Mouse (Mus musculus) thymus, adult 2 months (tissue): ENCODE data around the gene Npy1r.

ENCODE experiments used
- CTCF ChIP-seq: fragments of 200-500 bp; IDR thresholded peaks from 2 replicates; pipeline ENCODE4 v1.5.1; 2012; ENCODE audit warnings: mild to moderate bottlenecking, control low read depth, low read length, moderate library complexity, borderline replicate concordance; ENCODE audit not compliant: control insufficient read depth, poor library complexity, insufficient read depth; ENCODE audit errors: extremely low read depth
- POLR2A ChIP-seq: fragments of 200-500 bp; IDR thresholded peaks from 2 replicates; pipeline ENCODE4 v1.6.1; 2012; ENCODE audit warnings: mild to moderate bottlenecking, low read length, control low read depth, moderate library complexity; ENCODE audit not compliant: control insufficient read depth, poor library complexity, insufficient read depth; ENCODE audit errors: extremely low read depth

GRCm38 (mm10) chr8:66756161-66756560 is 59.2 kb downstream of the Npy1r start:
- TF ChIP-seq CTCF (no peak), POLR2A (no peak)
